Mouse (Mus musculus): ENCODE results near the gene Gm2431.
"Not testable (repeated sequence)": the region's sequence is repeated elsewhere in the genome, so short reads cannot be mapped to it uniquely, and the experiment has no call there.

DNA sequence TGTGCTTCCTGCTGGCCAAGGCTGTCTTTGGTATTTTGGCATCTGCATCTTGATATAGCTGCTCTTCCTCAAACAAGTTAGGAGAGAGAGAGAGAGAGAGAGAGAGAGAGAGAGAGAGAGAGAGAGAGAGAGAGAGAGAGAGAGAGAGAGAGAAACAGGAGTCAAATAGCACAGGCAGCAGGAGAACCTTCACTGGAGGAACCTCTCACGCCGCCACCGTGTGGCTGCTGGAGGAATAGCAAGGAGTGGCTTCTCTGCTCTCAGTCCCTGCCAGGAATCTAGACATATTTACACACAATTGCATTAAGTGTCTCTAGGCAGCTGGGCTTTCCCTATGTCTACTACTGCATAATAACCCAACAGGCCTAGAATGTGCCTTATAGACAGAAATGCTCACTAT, 20.0 kb upstream of the Gm2431 start:
- TF ChIP-seq CTCF (IDR thresholded peaks at IDR 0.05; ENCODE audit: low read depth, low read length) = 0 out of 2 replicates have a peak, but pooled peaks have one; percentile 21
- TF ChIP-seq POLR2A (IDR thresholded peaks at IDR 0.05; ENCODE audit: borderline replicate concordance, low read depth, low read length) = not testable (repeated sequence)

Data from bone marrow macrophage, adult 2 months (primary cell).